8 mouse cellular contexts compared by ENCODE assay signal in the genomic region with DNA sequence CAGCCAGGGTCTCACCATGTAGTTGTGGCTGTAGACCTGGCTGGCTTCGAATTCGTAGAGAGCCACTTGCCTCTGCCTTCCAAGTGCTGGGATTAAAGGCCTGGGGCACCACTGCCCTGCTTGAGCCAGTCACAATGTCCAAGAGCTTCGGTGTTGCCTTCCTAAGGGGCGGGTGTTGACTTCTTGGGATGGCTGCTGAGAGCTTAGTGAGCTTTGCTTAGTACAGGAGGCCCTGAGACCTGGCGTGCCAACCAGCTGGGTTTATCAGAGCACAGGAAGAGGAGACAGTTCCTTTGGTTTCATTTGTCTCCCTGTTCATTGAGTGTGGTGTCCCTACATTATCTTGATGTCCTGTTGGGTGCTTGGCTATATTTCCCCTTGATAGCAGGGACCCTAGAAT. TPM values are rescaled to one million over a fixed set of nuclear protein-coding genes. Genes with fewer than 3 reads are reported as not detected.
A peak's percentile ranks its signal among the peaks of the same experiment; 100 is the strongest.
DNase-seq lines count a peak whose midpoint lies in the region; ATAC-seq and TF ChIP-seq lines count a peak whose summit lies in the region.

No protein-coding gene starts in this region.

- peak overlapping the region; percentile 94 for H3K4me2 ChIP-seq in hindbrain, embryonic 11.5 days (replicated peaks; ENCODE audit: low read depth, low read length)
- peak overlapping the region; percentile 80 for H3K4me2 ChIP-seq in lung, embryonic 16.5 days (ENCODE audit: low read depth, low read length)

- H3K27me3 ChIP-seq in erythroblast, embryonic 14.5 days (ENCODE audit: control insufficient read depth), result peaks cover 32% of the 10 kb centered on the region
- no peaks in the 10 kb centered on the region for H3K27me3 ChIP-seq in C2C12 (ENCODE audit: control insufficient read depth, insufficient read depth, insufficient read length)
- no peaks in the 10 kb centered on the region for H3K27me3 ChIP-seq in hindbrain, embryonic 11.5 days (ENCODE audit: control insufficient read depth, insufficient read depth, low read length)
- H3K27me3 ChIP-seq in lung, embryonic 16.5 days (ENCODE audit: control insufficient read depth, insufficient read depth, low read depth, low read length), result no peaks in the 10 kb centered on the region

- H3K27ac ChIP-seq in hindbrain, embryonic 11.5 days (ENCODE audit: low read depth, low read length), result no peak overlapping the region
- peak overlapping the region; percentile 97 for H3K27ac ChIP-seq in lung, embryonic 16.5 days (ENCODE audit: low read length)

- H3K79me2 ChIP-seq in C2C12 (ENCODE audit: control insufficient read depth, insufficient read depth), result peaks cover 89% of the 10 kb centered on the region

- no peak for TF ChIP-seq CTCF in C2C12 (IDR thresholded peaks at IDR 0.05; ENCODE audit: control insufficient read depth, insufficient read depth, insufficient read length)

- H3K36me3 ChIP-seq in erythroblast, embryonic 14.5 days (ENCODE audit: control insufficient read depth), result no peaks in the 10 kb centered on the region
- peaks cover 24% of the 10 kb centered on the region for H3K36me3 ChIP-seq in C2C12 (ENCODE audit: control insufficient read depth, insufficient read depth)
- no peaks in the 10 kb centered on the region for H3K36me3 ChIP-seq in hindbrain, embryonic 11.5 days (ENCODE audit: control insufficient read depth, insufficient read depth, low read length)
- H3K36me3 ChIP-seq in lung, embryonic 16.5 days (ENCODE audit: control insufficient read depth, insufficient read depth, low read length), result no peaks in the 10 kb centered on the region

- no peak for DNase-seq in hindbrain, embryonic 11.5 days (ENCODE audit: low spot score)
- no peak for DNase-seq in spleen, postnatal 36 days (ENCODE audit: low spot score in 2 of 2)
- no peak for DNase-seq in adrenal gland, postnatal 10 days

- peak overlapping the region; percentile 5 for H3K4me3 ChIP-seq in erythroblast, embryonic 14.5 days (replicated peaks)
- peak overlapping the region; percentile 87 for H3K4me3 ChIP-seq in C2C12 (ENCODE audit: insufficient read depth, poor library complexity, severe bottlenecking)
- H3K4me3 ChIP-seq in hindbrain, embryonic 11.5 days (ENCODE audit: low read depth, low read length), result peak overlapping the region; percentile 69
- peak overlapping the region; percentile 91 for H3K4me3 ChIP-seq in lung, embryonic 16.5 days (ENCODE audit: low read length)

- no peaks in the 10 kb centered on the region for H3K9me3 ChIP-seq in erythroblast, embryonic 14.5 days (ENCODE audit: control insufficient read depth, low read length)
- H3K9me3 ChIP-seq in hindbrain, embryonic 11.5 days (ENCODE audit: control insufficient read depth, low read length), result no peaks in the 10 kb centered on the region
- no peaks in the 10 kb centered on the region for H3K9me3 ChIP-seq in lung, embryonic 16.5 days (ENCODE audit: control insufficient read depth, low read length)

- H3K79me3 ChIP-seq in C2C12 (ENCODE audit: low read depth), result peaks cover 63% of the 10 kb centered on the region

- peak overlapping the region; percentile 91 for H3ac ChIP-seq in C2C12 (ENCODE audit: control insufficient read depth, insufficient read length, low read depth)

- no peak for ATAC-seq in erythroblast, adult 5-6 weeks (replicated peaks; ENCODE audit: low FRiP score, poor library complexity, severe bottlenecking)
- ATAC-seq in hindbrain, embryonic 11.5 days (ENCODE audit: low FRiP score), result no peak
- ATAC-seq in lung, embryonic 16.5 days (ENCODE audit: low read depth), result no peak
- ATAC-seq in inflammation-experienced regulatory T-cells, adult 6 months, result no peak

- peak overlapping the region; percentile 96; the same call in 1 of the 2 replicates for H3K9ac ChIP-seq in hindbrain, embryonic 11.5 days (ENCODE audit: low read depth, low read length)
- H3K9ac ChIP-seq in lung, embryonic 16.5 days (ENCODE audit: low read length), result peak overlapping the region; percentile 96

- WGBS in hindbrain, embryonic 11.5 days, result 39% methylated on average over 5 of the region's 5 CpGs
- WGBS in lung, embryonic 16.5 days, result 16% methylated on average over 5 of the region's 5 CpGs

- H3K4me1 ChIP-seq in erythroblast, embryonic 14.5 days (ENCODE audit: control insufficient read depth), result peaks cover 29% of the 10 kb centered on the region
- H3K4me1 ChIP-seq in hindbrain, embryonic 11.5 days (replicated peaks; ENCODE audit: control insufficient read depth, insufficient read depth, low read length), result peaks cover 28% of the 10 kb centered on the region
- H3K4me1 ChIP-seq in lung, embryonic 16.5 days (replicated peaks; ENCODE audit: control insufficient read depth, insufficient read depth, low read length), result peaks cover 66% of the 10 kb centered on the region

TF ChIP-seq in C2C12, 6 proteins besides CTCF, POLR2A, EP300 and RAD21:
- TF ChIP-seq MYOG (IDR thresholded peaks at IDR 0.05; ENCODE audit: control insufficient read depth, extremely low read depth, insufficient read length) (no peak), FOSL1 (IDR thresholded peaks at IDR 0.05; ENCODE audit: insufficient read depth, low read length, poor library complexity, severe bottlenecking) (no peak), MAX (IDR thresholded peaks at IDR 0.05) (no peak), USF1 (IDR thresholded peaks at IDR 0.05; ENCODE audit: low read depth) (no peak), MYOD1 (IDR thresholded peaks at IDR 0.05; ENCODE audit: control insufficient read depth, insufficient read length, low read depth) (no peak), CEBPB (IDR thresholded peaks at IDR 0.05; ENCODE audit: low read depth) (no peak)

RNA-seq across cellular contexts. Expression of a gene that starts 1.4 kb away (rescaled TPM):
- 0.11 and 0.13 TPM in 2 replicates for polyA plus RNA-seq in erythroblast, embryonic 14.5 days (2012)
- total RNA-seq in erythroblast, adult 5-6 weeks (2015; ENCODE audit: low replicate concordance), result 3.1 and 5.8 TPM in 2 replicates
- 2.6 and 5.6 TPM in 2 replicates for total RNA-seq in erythroblast, adult 5-6 weeks (2017; ENCODE audit: low replicate concordance)
- 294 TPM for polyA plus RNA-seq in C2C12 (2012; fragmentation: generic; extraction: Trizol)
- 11.6 and 13.1 TPM in 2 replicates for polyA plus RNA-seq in hindbrain, embryonic 11.5 days (2014; fragmentation: Nextera tagmentation; extraction: Ambion mirVana)
- polyA plus RNA-seq in lung, embryonic 16.5 days (2015; fragmentation: Nextera tagmentation; extraction: Ambion mirVana), result 133 and 141 TPM in 2 replicates
- 1 to 10 TPM in 1 of 3 experiments, under 1 TPM in 2; 0.15 to 3.2 (median 0.90) TPM for polyA plus RNA-seq in inflammation-experienced regulatory T-cells, adult 6 months (2017; shearing (Covaris generic))
- total RNA-seq in adrenal gland, postnatal 10 days (2021), result 10 to 100 TPM; 28.9 to 30.7 TPM

RNA-seq across cellular contexts. Expression of a gene that starts 30.3 kb away (rescaled TPM):
- 0.02 and 0.03 TPM in 2 replicates for polyA plus RNA-seq in erythroblast, embryonic 14.5 days (2012)
- 0.96 and 1.3 TPM in 2 replicates for total RNA-seq in erythroblast, adult 5-6 weeks (2015; ENCODE audit: low replicate concordance)
- 0.34 and 0.56 TPM in 2 replicates for total RNA-seq in erythroblast, adult 5-6 weeks (2017; ENCODE audit: low replicate concordance)
- 28.7 TPM for polyA plus RNA-seq in C2C12 (2012; fragmentation: generic; extraction: Trizol)
- 62.8 and 64.7 TPM in 2 replicates for polyA plus RNA-seq in hindbrain, embryonic 11.5 days (2014; fragmentation: Nextera tagmentation; extraction: Ambion mirVana)
- 21.9 and 24.1 TPM in 2 replicates for polyA plus RNA-seq in lung, embryonic 16.5 days (2015; fragmentation: Nextera tagmentation; extraction: Ambion mirVana)
- 1 to 10 TPM; 2.3 to 6.1 (median 5.0) TPM for polyA plus RNA-seq in inflammation-experienced regulatory T-cells, adult 6 months (2017; shearing (Covaris generic))
- 10 to 100 TPM; 23.7 to 35.7 TPM for total RNA-seq in adrenal gland, postnatal 10 days (2021)

Comparison
In these comparisons a context has a peak if more than half of its experiments do, and no peak if none do; other contexts are left out.
1. H3K4me3 ChIP-seq: peak in every context shown above with its lines; median percentile 91 in lung, embryonic 16.5 days; 87 in C2C12; 69 in hindbrain, embryonic 11.5 days; 5 in erythroblast, embryonic 14.5 days.